Mouse (Mus musculus) kidney, postnatal 25 days (tissue): ENCODE data around the gene Oard1.
A peak's percentile ranks its signal among the peaks of the same experiment; 100 is the strongest.

ENCODE experiments used
- DNase-seq, 2 experiments: peaks; one replicate each; pipeline ENCODE4 v3.0.0; 2021; ENCODE audit warnings: mixed read lengths in 2 of 2

Oard1 gene

DNA sequence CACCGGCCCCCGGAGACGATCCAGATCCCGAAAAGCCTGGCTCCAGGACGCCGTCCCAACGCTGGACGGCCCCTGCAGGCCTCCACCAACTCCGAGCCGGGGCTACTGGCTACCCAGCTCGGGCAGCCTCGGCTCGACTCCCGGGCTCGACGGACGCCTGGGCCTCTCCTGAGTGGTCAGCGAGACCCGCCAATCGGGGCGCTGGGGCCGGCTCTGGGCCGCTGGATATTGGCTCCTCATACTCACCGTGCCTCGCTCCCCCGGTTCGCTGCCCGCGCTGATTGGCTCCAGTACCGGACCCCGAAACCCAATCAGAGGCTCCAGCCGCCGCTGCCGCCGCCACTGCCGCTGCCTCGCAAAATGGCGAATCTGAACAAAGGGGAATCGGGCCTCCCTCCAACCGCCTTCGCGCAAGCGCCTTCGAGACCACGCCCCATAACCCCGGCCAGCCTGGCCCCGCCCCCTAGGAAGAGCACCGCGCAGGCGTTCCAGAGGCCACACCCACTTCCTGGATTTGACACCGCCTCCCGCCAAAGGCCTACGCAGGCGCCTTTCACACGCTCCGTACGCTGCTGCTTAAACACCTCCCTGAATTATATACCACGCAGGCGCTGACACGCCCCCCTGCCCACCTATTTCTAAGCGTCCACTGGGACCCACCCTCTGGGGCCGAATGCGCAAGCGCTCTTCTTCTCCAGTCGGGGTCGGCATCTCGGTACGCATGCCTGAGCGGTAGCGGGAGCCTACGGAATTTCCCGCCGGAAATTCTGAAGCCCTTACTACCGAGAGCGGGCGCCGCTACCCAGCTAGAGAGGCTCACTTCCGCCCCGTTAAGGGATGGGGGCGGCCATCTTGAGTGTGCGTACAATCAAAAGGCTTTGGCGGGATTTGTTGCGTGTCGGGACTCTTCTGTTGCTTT, at the start of gene Oard1, which contains the start of gene Nfya:
Oard1 (plus strand) TSS at position 635 of the 919 bp plus-strand sequence.
Nfya (minus strand) TSS at position 527 of the 919 bp plus-strand sequence.
- DNase-seq, result peak; percentile 99 to 100

DNA sequence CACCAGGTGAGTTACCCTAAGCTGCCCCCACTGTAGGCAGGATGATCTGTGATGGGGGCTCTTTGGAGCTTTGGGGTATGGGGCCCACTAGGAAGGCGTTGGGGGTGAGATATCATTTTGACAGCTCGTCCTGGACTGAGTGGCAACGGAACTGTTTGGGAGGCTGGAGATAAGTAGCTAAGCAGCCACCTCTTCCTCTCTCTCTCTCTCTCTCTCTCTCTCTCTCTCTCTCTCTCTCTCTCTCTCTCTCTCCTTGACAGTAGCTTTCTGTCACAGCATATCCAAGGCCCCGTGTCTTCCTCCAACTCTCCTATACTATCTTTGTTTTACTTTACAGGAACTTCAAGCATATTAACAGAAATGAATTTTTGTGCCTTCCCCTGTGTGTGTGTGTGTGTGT, 49.4 kb upstream of the Oard1 start:
- DNase-seq, result no peak

DNA sequence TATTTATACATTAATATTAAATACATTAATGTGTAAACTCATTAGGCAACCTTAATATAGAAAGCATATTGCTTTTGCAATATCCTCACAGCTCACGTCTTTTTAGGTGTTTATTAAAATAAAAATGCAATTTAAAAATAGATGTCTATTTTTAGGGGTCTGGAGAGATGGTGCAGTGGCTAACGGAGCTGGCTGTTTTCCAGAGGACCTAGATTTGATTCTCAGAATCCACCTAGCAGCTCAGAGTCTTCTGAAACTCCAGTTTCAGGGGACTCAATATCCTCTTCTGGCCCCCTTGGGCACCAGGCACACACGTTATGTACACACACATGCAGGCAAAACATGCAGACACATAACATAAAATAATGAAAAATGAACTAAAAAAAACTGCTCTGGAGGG, 47.5 kb upstream of the Oard1 start:
- DNase-seq, result no peak

DNA sequence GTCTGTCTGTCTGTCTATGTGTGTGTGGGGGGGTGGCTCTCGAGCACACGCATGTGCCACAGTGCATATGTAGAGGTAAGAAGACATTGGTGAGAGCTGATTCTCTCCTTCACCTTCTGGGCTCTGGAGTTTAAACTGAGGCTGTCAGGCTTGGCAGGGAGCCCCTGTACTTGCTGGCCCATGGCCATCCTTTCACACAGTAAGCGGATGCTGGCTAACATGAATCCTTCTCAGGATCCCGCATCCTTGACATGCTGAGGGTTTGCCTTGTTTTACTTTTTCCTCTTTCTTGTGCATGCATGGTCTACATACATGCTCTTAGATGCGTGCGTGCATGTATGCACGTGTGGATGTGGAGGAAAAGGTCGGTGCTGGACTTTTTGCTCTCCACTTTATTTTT, 46.8 kb upstream of the Oard1 start:
- DNase-seq, result peak; percentile 49 to 64

DNA sequence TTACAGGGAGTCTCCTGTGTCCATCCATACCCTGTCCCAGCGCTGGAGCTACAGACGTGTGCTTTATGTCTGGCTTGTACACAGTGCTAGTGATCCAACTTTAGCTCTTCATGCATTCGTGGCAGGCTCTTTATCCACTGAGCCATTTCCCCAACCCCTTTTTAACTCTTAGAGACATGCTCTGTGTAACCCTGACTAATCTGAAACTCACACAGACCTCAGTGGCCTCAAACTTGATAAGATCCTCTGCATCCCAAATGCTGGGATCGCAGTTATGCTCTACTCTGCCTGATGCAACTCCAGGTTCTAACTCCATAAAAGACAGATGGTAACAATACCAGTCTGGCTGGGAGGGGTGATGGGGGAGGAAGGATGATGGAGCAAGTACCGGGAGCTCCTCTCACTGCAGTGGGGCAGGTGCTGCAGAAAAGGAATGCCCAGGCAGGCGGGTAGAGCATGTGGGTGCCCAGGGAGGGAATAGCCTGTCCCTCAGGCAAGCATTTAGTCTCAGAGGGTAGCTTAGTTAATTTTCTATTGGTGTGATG, 46.3 kb upstream of the Oard1 start:
- DNase-seq, result no peak

DNA sequence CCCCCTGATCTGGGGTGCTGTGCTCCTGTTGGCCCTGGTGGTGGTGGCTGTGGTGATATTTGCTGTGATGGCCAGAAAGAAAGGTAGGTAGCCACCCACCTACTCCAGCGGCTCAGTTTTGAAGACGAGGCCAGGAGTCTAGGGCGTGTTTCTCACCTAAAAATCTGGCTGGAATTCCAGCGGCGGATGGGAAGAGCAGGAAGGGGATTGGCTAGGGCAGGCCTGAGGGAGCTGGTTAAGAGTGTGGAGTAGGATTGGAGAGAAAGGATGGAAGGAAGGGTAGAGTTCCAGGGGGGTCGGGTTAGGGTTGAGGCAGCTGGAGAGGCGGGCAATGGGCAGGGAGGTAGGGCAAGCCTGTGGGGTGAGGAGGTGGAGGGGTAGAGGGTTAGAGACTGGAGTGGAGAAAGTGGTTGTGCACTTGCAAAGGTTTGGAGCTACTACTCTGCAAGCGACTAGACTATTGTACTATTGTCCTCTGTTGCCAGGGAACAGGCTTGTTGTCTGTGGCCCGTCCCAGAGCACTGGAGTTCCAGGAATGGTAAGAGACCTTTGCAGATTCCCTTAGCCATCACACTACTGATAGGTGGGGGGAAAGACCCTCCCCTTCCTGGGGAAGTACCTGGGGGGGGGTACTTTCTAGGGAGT, 44.2 kb upstream of the Oard1 start:
- no peak for DNase-seq

DNA sequence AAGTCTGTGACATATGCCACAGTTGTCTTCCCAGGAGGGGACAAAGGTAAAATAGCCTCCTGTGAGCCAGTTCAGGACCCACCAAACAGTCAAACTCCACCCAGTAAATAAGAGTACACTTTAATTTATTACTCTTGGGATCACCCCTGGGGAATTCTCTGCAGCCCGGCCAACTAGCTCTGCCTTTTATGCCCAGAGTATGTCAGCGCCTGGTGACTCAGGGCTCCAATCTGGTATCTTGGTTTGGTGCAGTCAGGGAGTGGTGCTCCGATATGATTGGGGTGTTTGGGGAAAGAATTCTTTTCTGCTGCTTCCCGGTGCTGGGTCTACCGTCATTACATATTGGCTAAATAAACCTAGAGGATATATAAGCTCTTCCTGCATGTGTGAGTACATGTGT, 43.0 kb upstream of the Oard1 start:
- no peak for DNase-seq

DNA sequence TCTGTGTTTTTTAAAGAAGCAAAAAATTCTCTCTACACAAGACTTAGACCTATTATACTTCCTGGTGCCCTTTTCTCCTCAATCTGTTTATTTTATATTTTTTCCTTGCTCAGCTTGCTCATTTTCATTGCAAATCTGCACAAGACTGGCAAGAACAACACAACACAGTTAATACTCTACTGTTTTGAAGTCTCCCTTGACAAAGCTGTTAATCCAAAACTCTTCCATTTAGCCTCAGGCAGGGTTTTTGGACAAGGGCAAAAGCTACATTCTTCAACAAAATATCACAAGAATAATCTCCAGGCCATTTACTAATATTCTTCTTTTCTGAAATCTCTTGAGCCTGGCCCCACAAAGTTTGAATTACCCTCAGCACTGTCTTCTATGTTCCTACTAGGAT, 38.2 kb upstream of the Oard1 start:
- peak in 1 of 2 experiments; percentile 3 for DNase-seq

DNA sequence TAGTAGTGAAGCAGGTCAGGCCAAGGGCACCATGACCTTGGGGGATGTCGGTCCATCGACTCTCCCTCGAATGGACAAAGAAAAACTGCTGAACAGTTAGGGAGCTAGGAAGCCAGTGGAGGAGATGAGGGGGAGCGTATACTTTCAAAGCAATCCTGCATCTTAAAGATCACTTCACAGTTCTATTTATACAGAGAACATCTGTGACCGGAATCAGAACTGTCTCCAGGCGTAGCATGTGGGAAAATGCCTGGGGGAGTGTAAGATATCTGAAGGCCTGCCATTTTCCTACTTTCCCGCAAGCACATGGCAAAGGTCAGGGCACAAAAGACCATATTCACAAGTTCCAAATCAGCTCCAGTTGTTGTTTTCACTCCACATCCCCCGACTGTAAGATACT, 36.8 kb upstream of the Oard1 start:
- no peak for DNase-seq

DNA sequence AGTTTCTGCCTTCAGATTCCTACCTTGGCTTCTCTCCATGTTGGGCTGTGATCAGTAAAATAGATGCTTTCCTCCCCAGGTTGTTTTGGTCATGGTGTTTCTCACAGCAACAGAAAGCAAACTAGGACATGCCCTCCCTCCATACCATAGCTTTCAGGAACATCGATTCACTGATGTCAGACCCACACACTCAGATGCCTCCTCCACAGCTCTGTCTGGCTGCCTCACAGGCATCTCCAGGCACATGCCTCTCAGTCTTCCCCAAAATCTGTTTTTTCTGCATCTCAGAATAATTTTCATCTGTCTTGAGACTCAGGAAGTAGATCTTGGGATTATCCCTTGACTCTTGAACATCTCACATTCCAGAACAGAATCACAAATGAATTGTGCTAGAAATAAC, 33.7 kb upstream of the Oard1 start:
- DNase-seq, result no peak

DNA sequence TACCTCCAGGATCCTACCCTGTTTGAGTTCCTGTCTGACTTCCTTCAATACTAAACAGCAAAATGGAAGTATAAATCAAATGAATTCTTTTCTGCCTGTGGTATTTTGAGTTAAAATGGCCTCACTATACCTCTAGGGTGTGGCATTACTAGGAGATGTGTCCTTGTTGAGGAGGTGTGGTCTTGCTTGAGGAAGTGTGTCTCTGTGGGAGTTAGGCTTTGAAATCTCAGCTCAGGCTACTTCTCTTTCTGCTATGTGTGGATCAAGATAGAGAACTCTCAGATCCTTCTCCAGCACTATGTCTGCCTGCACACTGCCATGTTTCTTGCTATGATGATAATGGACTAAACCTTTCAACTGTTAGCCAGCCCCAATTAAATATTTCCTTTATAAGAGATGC, 30.8 kb upstream of the Oard1 start:
- no peak for DNase-seq

DNA sequence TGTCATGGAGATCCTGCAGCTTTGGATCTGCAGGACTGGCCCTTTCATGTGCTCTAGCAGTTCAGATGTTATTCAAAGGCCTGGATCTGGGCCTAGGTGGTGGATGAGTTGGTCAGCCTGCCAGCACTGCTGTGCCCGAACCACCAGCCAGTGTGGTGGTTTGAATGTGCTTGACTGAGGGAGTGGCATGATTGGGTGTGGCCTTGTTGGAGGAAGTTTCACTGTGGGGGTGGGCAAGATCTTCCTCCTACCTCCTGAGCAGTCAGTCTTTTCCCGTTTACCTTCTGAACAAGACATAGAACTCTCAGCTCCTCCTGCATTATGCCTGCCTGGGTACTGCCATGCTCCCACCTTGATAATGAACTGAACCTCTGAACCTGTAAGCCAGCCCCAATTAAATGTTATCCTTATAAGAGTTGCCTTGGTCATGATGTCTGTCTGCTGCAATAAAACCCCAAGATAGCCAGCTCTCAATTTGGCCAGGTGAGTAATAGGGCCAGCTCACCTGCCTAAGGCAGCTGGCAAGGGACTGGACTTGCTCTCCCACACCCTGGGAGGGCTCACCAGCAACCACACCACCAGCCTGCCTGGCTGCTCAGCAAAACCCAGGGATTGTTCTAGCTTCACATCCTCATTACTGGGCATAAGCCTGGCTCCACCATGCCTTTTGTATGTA, 23.9 kb upstream of the Oard1 start:
- no peak for DNase-seq

DNA sequence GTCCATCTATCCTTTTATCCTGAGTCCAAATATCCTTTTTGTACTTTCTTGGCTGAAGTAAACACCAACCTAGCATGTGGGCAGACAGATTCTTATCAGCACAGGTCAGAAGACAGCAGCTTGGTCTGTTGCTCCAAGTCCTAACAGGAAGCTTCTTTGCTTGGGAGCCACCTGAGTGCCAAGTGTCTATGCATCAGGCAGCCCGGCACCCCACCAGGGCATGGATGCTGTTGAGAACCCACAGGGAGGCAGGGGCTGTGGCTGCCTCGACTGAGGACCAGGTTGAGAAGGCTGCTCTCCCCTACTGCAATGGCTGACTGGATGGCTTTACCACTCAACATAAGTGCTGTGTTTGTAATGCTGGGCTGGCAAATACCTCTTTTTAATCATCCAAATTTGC, 21.1 kb upstream of the Oard1 start:
- no peak for DNase-seq

DNA sequence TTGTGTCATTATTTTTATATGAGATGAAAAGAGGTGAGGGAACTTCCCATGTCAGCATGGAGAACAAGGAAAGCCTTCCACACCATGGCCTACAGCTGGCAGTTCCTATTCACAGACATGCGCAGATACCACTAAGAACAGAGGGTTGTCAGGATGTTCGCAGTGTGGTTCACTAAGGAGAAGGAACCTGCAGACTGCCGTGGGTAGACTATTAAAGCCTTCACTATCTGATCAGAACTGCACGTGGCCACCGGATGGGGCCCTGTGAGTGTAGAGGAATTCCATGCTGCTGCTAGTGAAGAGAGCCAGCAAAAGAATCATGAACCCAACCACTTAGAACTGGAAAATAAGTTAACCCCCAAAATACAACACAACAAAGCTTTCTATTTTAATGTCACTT, 20.4 kb upstream of the Oard1 start:
- no peak for DNase-seq

DNA sequence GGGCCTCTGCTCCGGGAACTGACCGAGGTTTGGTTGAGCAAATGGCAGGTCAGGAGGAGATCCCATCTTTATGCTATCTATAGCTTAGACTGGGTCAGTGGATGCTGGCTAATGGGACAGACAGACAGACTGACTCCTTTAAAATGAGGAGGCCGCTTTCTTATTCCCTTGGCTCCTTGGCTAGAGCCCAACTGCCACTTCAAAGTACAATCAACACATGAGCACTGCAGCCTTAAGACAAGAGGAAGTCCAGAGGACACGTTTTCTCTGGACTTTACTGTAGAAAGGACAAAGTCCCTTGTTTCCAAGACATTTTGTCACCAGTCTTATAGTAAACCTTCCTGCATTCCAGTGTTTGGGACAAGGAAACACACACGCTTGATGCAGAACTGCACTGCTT, 18.4 kb upstream of the Oard1 start:
- peak in 1 of 2 experiments; percentile 33 for DNase-seq

DNA sequence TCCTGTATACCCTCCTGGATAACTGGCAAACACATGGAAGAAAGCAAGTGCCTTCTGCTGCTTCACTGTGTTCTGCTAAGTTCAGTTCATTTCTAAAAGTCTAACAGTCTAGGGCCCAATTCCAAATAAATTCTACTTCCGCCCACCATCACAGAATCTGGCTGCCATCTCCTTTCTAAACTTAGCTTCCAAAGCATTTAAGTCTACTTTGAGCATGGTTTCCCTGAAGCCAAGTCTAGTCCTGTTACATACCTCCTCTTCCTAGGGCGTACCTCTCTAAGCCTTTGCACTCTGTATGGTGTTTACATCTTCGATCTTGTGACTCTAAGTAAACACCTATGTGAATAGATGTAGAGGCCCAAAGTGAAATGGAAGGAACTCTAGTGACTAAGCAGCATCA, 17.2 kb upstream of the Oard1 start:
- DNase-seq, result no peak

DNA sequence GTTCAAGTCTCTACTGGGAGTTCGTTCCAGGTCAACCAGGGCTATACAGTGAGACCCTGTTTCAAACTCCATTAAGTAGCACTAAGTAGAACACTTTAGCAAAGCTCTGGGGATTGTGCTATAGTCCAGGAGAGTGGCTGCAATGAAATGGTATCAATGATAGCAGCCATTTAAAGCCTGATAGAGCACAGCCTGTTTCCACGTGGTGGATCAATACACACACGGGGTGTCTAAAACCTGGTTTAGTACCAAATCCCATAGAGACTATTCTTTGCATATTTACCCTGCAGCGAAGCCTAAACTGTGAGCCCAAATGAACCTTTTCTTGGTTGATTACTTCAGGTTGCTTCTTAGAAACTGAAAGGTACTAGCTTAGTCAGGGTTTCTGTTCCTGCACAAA, 8.1 kb upstream of the Oard1 start:
- DNase-seq, result no peak

DNA sequence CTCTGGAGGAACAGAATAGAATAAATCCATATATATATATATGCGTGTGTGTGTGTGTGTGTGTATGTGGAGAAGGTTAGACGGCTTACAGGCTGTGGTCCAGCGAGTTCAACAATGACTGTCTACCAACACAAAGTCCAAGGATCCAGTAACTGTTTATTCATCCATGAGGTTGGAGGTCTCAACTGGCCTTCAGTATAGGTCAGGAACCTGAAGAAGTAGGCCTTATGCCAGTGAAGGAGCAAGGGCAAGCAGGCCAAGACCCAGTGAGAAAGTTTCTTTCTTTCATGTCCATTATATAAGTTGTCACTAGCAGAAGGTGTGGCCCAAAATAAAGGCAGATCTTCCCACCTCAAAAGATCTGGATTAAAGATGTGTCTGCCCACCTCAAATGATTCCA, 7.1 kb upstream of the Oard1 start:
- no peak for DNase-seq

DNA sequence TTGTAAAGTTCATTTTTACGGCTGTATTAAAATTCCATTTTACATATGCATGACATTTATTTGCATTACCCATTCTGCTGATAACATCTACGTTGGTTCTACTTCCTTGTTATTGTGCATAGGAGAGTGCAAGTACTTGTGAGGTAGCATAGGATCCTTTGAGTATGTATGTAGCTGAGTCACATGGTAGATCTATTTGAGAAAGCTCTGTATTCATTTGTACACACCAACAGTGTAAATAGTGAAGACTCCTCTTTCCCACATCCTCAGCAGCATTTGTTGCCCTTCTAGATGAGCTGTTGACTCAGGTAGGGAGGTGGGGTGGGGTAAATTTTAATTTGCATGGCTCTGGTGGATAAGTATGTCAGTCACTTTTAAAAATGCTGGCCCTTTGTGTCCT, 6.0 kb upstream of the Oard1 start:
- DNase-seq, result no peak

DNA sequence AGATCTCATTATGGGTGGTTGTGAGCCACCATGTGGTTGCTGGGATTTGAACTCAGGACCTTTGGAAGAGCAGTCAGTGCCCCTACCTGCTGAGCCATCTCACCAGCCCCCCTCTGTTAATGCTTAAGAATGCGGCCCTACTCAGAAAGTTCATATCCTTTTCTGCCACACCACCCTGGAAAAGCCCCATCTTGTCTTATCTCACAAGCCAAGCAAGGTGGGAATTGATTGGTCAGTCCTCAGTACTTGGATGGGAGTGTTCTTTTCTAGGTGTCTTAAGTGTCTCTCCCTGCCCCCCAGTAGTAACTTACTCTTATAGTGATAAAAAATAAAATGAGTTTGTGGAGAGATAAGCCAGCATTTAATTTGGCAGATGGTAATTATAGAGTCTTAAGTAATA, 5.1 kb upstream of the Oard1 start:
- no peak for DNase-seq

DNA sequence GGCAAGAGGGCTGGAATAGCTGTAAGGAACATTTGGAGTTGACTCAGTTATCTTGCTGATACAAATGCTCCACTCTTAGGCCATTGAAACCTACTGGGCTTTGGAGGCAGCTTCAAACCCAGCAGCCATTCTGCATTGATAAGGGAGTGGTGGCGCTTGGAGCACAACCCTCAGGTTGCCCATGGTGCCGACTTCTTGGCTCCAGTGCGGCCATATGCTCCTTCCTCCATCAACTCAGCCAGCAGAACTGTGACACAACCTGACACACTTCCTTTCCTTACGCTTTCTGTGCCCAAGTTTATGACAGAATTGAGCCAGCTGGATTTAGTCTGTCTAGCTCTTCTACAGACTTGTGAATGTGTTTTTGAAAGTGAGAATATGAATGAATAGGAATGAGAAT, 2.7 kb upstream of the Oard1 start:
- no peak for DNase-seq

DNA sequence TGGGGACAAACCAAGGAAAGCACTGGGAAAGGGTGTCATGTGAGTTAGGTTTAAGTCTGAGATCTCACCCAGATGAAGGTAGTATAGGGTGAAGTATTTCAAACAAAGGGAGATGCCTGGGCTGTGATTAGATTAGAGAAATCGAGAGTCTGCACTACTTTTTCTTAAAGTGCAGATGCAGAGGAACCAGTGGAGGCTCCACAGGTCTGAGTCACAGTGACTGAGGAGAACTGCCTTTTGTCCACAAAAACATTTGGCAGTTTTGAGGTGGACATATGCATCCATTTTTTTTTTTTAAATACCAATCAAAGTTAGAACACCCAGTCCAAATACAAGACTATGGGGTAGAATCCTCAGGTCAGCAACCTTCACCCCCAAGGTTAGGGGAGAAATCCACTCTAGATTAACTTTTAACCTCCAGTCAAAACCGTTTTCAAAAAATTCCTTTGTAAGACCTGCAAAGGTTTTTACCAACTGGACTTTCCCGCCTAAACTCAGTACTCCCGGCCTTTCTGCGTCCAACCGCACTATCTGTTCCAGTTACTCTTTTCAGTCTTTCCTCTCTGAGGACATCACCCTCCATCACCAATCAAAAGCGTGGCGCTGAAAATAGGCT, 1.8 kb upstream of the Oard1 start:
- DNase-seq, result no peak
